Mouse (Mus musculus): ENCODE results near the gene Krt76.

Krt76 gene

DNA sequence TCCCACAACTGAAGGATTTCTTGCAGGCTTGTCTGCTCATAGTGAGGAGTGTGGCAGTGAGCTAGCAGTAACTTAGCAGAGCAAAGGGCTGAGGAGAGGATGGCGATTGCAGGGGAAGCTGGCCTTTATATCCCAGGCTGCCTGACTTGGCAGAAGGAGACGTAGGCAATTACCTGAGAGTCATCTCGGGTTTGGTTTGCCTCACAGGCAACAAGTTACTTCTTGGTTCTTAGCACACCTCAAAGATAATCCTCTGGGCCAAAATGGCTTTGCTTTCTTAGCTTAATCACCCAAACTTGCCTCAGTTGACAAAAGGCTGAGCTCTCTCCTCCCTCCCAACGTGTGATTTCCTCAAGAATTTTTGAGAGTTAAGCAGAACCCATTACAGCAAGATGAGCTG lies at the start of gene Krt76:
Krt76 (minus strand) TSS at position 101 of the 400 bp plus-strand sequence.
- DNase-seq: no peak

DNA sequence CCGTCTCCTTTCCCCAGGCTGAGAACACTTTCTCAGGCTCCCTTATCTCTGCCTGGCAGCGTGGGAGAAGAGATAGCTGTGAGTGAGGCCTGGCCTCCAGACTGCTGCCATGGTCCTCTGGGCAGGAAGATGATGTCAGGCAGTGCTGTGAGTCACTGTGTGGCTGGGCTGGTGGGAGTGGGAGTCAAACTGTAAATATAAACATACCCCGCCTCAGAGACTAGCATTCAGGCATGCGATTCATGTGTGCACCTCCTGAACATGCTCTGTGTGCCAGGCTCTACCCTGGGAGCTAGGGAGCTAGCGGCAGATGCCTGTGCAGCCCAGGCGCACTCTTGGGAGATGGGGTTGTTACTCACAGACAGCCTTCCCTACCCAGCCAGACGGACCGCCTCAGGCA lies 49.2 kb upstream of the Krt76 start:
- no peak for DNase-seq

DNA sequence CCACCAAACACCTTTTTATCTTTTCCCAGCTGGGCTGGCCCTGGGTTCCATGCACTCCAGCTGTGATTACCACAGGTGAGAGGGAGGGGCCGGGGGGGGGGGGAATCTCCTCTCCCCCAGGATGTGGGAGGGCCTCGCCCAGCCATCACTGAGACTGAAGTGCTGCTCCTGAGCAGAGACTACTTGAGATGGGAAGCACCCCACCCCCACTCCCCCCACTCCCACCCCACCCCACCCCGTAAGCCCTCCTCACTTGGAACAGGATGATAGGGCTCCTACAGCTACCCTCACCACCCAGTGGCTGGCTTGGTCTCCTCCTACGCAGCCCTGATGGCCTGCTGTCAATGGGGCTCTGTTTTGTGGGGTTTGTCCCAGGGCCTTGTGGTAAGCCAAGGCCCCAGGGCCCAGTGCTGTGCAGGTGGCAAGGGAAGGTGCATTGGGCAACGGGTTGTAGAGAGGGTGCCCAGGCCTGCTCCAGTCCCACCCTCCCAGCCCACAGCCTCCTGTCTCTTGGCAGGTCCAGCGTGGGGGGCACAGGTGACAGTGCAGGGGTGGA lies 47.6 kb upstream of the Krt76 start, which contains the start of gene Krt79:
Krt79 (minus strand) TSS at position 51 of the 556 bp plus-strand sequence.
- DNase-seq: no peak

GRCm38 (mm10) chr15:101938600-101939308 lies 46.0 kb upstream of the Krt76 start:
- DNase-seq: peak in 1 of 2 experiments; percentile 11

DNA sequence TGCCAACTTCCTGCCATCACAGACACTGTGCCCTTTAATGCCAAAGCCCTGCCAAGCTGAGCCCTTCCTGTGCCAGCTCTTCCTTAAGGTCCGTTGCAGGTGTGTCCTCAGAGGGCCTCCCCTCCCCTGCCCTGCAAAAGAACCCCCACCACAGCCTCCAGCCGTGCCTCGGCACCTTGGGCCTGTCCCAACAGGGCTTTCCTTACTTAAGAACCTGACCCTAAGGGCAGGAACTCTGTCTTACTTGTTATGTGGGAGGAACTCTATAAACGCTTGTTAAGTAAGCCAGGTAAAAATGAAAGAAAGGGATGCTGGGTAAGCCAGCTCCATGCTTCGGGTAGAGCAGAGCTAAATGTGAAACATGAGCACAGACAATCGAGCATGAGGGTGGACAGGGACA lies 40.3 kb upstream of the Krt76 start:
- DNase-seq: no peak

DNA sequence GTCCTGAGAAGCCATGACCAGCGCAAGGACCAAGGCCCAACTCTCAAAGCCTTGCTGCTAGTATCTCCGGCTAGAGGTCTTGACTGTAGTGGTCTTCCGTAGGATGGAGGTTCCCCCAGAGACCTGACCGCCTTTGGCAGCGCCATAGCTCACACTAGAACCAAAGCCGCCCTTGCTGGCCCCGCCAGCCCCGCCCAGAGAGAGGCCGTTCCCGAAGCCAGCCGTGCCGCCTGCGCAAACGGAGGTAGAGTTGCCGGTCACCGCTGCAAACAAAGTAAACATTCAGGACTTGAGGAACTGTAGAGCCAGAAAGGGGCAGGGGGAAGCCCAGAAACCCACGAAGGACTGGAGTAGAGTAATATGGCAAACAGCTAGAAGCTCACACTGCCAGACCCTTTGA lies 36.9 kb upstream of the Krt76 start:
- DNase-seq: peak in 1 of 2 experiments; percentile 26

DNA sequence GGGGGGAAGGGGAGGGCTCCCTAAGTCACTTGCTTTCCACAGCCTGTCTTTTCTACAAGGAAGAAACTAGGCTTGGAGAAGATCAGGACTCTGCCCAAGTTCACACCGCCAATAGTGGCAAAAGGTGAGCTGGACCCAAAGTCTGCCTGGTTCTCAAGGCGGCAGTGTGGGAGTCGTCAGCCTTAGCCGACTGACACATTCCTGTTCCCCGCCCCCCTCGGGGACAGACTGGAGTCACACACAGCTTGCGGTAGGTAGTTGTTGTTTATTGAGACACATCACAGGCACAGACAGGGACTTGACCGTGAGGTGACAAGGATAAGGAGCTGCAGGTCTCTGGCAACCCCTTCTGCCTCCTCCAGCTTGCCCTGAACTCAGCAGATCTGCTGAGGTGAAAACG lies 36.4 kb upstream of the Krt76 start:
- peak in 1 of 2 experiments; percentile 5 for DNase-seq

DNA sequence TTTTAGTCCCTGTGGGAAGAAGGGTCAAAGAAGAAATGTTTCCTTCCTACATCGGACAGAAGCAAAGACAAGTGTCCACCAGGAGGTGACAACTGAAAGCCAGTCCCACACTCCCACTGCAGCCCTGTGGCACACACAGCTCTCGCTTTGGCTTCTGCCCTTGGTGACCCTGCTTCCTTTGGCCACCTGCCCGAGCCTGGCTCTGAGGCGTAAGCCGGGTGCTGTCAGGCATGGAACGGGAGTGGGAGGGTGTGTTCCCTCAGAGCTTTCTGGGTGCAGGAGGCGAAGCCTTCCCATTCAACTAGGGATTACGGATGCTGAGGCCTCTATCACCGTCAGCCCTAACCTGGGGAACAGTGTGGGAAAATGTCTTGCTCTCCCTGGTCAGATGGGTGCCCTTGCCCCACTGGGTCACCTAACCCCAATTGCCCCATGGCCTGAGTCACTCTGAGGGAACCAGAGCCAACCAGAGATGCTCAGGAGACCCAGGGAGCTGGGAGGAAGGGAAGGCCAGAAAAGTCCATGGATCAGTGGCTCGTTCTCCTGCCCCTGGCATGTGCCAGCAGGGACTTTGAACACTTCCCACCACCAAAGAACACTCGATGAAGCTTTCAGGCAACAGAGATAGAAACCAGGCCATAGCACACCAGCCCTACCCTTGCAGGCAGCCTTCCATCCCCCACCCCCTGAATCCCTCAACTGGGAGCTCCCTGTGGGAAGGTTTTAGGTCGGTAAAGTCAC lies 34.8 kb upstream of the Krt76 start:
- DNase-seq: peak; percentile 84 to 87

GRCm38 (mm10) chr15:101925041-101925440 lies 32.3 kb upstream of the Krt76 start:
- DNase-seq: no peak

DNA sequence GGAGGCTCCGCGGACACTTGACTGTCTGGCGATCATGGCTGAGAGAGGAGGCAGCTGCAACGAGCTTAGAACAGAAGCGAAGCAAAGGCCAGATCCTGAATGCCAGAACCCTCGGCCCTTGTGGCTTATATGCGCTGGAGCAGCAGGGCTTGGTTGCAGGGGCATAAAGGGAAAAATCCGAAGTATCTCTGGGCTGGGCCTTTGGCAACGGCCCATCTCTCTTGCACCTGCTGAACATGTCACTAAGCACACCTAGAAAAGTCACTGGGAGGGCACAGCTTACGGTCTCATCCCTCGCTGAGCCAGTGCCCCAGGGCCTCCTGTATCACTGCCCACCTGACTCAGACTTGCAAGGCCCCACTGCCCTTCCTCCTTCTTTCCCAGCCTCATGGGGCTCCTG lies 31.9 kb upstream of the Krt76 start, which contains the start of gene Krt4:
Krt4 (minus strand) TSS at position 101 of the 400 bp plus-strand sequence.
- DNase-seq: no peak

- no peak for DNase-seq
These were observed 29.6 kb upstream of the Krt76 start for GRCm38 (mm10) chr15:101922296-101922695.

GRCm38 (mm10) chr15:101916072-101916471 lies 23.4 kb upstream of the Krt76 start:
- no peak for DNase-seq

- no peak for DNase-seq
These were observed 12.1 kb upstream of the Krt76 start for GRCm38 (mm10) chr15:101904849-101905248.

DNA sequence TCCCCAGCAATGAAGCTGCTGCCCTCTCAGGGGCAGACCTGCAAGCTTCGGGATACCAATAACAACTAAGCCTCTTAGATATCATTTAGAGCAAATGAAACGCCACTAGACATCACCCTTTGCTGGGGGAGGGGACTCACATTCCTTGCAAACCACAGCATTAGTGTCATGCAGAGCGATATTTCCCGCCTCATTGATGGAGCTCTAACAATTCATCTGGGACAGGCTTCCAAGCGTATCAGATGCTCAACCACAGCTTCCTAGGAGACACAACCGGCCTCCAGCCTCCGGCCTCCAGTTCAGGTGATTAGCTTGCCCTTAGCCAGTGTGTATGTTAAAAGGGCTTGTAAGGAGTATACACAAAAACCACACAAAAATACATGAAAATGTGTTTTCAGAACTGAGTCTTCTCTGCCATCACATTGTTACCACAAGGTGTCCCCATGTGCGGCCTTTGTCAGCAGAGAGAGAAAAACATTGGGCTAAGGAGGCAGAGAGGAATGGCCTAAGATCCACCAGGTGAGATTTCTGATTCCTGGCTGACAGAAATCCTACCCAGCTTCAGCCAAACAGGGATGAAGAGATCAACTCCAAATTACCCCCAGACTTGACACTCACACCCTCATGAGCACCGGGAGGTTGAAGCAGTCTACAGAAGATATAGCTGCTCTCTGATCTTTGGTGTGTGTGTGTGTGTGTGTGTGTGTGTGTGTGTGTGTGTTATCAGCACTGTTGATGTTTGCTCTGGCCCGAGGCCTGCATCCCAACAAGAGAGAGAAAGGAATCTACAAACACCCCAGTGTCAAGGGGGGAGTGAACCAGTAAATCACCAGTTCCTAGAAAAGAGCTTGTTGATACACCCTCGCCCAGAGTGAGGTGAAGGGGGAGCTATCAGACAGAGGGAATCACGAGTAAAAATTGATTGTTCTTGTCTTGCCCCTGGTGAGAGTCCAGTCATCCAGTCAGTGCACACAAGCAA lies 9.7 kb upstream of the Krt76 start:
- no peak for DNase-seq

DNA sequence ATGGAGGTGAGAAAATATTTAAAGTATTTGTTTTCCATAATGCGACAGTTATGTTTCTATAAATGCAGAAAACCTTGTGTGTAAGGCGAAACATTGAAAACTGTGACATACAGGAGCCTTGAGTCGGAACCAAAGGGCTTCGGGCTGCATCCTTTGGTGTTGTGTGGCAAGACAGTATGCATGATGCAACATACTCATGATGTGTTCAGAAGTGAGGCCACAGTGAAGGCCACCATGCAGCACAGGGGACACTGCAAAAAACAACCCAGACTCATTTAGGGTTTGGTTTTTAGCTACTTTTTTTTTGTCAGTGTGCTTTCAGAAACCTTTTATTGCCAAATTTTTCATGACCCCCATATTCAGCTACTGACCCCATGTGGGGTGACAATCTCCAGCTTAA lies 2.5 kb upstream of the Krt76 start:
- no peak for DNase-seq

DNA sequence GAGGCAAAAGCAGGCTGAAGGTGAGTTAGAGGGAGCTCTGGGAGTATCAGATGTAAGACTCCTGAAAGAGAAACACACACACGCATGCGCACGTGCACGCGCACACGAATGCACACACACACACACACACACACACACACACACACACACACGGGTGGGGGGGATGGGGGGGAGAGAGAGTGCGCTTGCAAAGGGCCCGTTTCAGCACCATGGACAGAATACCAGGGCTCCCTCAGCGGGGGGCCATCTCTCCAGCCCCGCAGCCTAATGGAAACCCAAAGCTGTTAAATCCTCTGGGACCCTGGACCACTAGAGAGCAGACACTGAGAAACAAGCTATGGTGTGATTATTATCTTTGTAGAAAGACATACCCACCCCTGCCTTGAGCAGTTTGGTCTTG lies 12.9 kb downstream of the Krt76 start:
- no peak for DNase-seq

DNA sequence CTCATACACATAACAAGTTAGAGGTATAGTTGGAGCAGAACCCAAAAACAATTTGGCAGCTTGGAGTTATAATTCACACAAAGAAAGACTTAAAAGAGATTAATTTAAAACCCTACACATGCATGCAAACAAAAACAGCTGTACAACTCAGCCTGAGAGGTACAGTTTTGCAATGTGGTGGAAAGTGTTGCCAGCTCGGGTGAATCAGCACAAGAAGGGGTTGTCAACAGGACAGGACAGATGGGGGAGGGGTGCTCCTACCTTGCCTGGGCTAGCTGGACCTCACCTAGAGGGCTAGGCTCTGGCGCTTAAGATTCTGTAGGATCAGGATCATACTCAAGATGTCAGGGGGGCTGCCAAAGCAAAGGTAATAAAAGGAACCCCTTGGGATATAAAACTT lies 14.7 kb downstream of the Krt76 start:
- DNase-seq: no peak

DNA sequence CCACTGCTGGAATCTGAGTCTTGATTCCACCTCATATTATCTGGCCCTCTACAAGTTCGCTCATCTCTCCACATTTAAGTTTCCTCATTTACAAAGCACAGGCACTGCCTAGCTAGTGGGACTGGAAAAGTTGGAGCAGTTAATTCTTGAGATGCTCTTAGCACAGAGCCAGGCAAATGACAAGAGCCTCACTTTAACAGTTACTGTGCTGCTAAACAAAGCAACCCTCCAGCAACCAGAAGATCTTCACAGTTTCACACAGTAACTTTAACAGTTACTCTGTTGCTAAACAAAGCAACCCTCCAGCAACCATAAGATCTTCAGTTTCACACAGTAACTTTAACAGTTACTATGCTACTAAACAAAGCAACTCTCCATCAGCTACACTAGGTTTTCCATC lies 18.3 kb downstream of the Krt76 start:
- no peak for DNase-seq

- no peak for DNase-seq
These were observed 19.5 kb downstream of the Krt76 start for GRCm38 (mm10) chr15:101873231-101873630.

- no peak for DNase-seq
These were observed 23.3 kb downstream of the Krt76 start, which contains the start of gene Krt77 for GRCm38 (mm10) chr15:101869431-101869830. Gene Krt77, minus strand, starts transcription at chr15:101869705.

DNA sequence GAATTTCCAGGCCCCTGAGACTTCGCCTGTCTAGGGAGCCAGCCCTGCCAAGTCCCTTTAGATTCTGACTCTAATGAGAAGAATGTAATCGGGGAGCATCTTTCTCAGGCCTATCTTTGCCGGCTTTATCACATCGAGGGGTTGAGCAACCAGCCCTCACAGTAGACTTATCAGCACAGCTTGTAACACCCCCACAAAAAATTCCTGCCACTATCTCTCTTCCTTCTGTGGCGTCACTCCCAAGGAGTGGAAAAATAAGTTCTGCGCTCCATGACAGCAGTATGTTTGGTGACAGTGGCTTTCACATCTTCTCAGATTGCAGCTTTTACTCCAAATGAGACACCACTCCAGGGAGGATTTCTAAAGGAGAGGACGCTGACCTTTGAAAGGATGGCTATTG lies 26.0 kb downstream of the Krt76 start:
- DNase-seq: no peak

DNA sequence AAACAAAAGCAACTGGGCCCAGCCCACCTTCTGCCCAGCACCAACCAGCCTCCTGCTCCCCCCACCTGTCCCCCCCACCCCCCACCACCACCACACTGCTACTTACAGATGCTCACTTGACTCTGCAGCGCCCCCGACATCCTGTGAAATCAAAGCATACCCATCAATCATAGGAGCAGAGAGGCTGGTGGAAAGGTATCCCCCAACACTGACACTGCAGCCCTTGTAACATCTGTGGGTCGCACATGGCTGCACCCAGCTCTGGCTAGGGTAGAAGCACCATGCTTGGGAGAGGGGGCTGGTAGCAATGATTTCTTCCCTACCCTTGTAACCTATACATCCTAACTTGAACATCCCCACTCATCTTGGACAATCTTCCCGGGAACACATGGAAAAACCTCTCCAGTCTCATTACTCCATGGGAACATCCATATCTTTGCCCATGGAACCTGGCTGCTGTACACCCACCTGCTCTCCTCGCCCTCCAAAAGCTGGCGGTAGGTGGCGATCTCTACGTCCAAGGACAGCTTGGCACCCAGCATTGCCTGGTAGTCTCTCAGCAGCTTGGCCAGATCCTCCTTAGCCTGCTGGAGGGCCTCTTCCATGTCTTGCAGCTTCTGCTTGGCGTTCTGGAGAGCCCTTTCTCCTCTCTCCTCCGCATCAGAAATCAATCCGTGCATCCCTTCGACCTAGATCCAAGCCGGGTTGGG lies 32.1 kb downstream of the Krt76 start:
- peak in 1 of 2 experiments; percentile 8 for DNase-seq
